ENCODE assay signal across 19 mouse cellular contexts in genomic region chrX:53085559-53085958, GRCm38 (mm10).
"Had no signal": no experiment of that assay in that cellular context is flagged by ENCODE, and none has a peak within 500 bp of the region (broad histone marks: within the 10 kb centered on the region; RNA-seq: fewer than 3 reads in every experiment).

No protein-coding gene starts in this region.

- H3K4me2 ChIP-seq: liver, embryonic 12.5 days; liver, embryonic 15.5 days; lung, embryonic 15.5 days; midbrain, embryonic 13.5 days had no signal

- H3K27ac ChIP-seq: liver, embryonic 12.5 days; liver, embryonic 15.5 days; lung, embryonic 15.5 days; midbrain, embryonic 10.5 days; midbrain, embryonic 13.5 days had no signal

- H3K9me3 ChIP-seq: liver, embryonic 12.5 days; liver, embryonic 15.5 days; lung, embryonic 15.5 days; megakaryocyte, embryonic 14.5 days; midbrain, embryonic 10.5 days; midbrain, embryonic 13.5 days had no signal

- H3K27me3 ChIP-seq: liver, embryonic 12.5 days; liver, embryonic 15.5 days; lung, embryonic 15.5 days; midbrain, embryonic 13.5 days had no signal

- H3K9ac ChIP-seq: liver, embryonic 12.5 days; liver, embryonic 15.5 days; lung, embryonic 15.5 days; midbrain, embryonic 13.5 days had no signal

- H3K4me1 ChIP-seq: lung, embryonic 15.5 days; midbrain, embryonic 10.5 days; midbrain, embryonic 13.5 days had no signal

- H3K4me3 ChIP-seq: liver, embryonic 12.5 days; liver, embryonic 15.5 days; lung, embryonic 15.5 days; megakaryocyte, embryonic 14.5 days; midbrain, embryonic 10.5 days; midbrain, embryonic 13.5 days had no signal

- H3K36me3 ChIP-seq: liver, embryonic 12.5 days; liver, embryonic 15.5 days; lung, embryonic 15.5 days; midbrain, embryonic 10.5 days; midbrain, embryonic 13.5 days had no signal

- DNase-seq: kidney, adult 18-20 months; kidney, adult 9 months; kidney, postnatal 14 days; kidney, postnatal 4 days; liver; lung, adult 18-20 months; lung, postnatal 10 days; lung, postnatal 36 days; right cerebral cortex, adult 18-20 months; thymus, adult 18-20 months; thymus, postnatal 36 days had no signal

- ATAC-seq: intestine, embryonic 16.5 days; liver, embryonic 12.5 days; midbrain, embryonic 13.5 days; midbrain, embryonic 16.5 days had no signal
